Mouse (Mus musculus) lung, adult 2 months (tissue): ENCODE measurements at regions not wholly inside any gene's neighbourhood (a gene's known extent, or its start where the extent isn't known, plus 50 kb on each side); places are given as distances from the start of the nearest gene placed in this dataset.

Experiments
- CTCF ChIP-seq: fragments of 200-500 bp; IDR thresholded peaks from 2 replicates; pipeline ENCODE4 v1.5.1; 2011; ENCODE audit warnings: mild to moderate bottlenecking, low read length, control low read depth; ENCODE audit not compliant: insufficient read depth
- POLR2A ChIP-seq: fragments of 200-500 bp; IDR thresholded peaks from 2 replicates; pipeline ENCODE4 v1.6.1; 2011; ENCODE audit warnings: low read depth, mild to moderate bottlenecking, control low read depth, low read length, borderline replicate concordance; ENCODE audit errors: extremely low read depth

GRCm38 (mm10) chr6:127252000-127252721 lies 100.2 kb upstream of the Ccnd2 start:
- no peak for TF ChIP-seq CTCF
- TF ChIP-seq POLR2A = no peak
